Mouse (Mus musculus) C2C12 (cell line): ENCODE measurements around the gene Fam76a.

Experiments
- CTCF ChIP-seq: IDR thresholded peaks from one replicate; pipeline ENCODE4 v1.5.1; 2011; ENCODE audit not compliant: control insufficient read depth, insufficient read depth, insufficient read length
- MAX ChIP-seq: IDR thresholded peaks from one replicate; pipeline ENCODE4 v1.6.1; 2011; ENCODE audit warnings: mild to moderate bottlenecking, control low read depth
- USF1 ChIP-seq: IDR thresholded peaks from one replicate; pipeline ENCODE4 v1.6.1; 2011; ENCODE audit warnings: low read depth, mild to moderate bottlenecking, control low read depth, moderate library complexity

DNA sequence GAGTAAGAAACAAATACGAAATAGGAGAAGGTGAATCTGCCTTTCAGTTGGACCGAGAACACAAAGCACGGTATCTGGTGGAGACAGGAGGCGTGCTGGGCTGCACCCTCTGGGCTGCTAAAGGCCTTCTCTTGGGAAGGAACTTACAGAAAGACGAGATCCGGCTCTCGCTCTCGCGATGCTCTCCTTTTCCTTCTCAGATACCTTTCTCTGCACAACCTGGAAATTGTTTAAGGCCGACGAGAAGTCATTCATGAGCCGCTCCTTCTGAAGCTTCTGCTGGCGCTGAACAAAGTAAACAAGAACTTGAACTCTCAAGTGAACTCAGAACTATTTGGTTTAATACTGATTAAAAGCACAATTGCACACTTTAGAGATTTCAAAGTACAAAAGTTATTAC, 59.3 kb downstream of the Fam76a start:
- no peak for TF ChIP-seq CTCF
- no peak for TF ChIP-seq MAX
- TF ChIP-seq USF1: no peak
